Mouse (Mus musculus): Measurements from ENCODE around the gene St6galnac3. TPM values are rescaled to one million over a fixed set of nuclear protein-coding genes. Genes with fewer than 3 reads are reported as not detected.

The St6galnac3 gene
- polyA plus RNA-seq, 1 experiment from 2014 or later, result 23.2 TPM

- no peak for ATAC-seq
- no peak for DNase-seq (ENCODE audit: low spot score)
- no peaks in the 10 kb centered on the region for H3K27me3 ChIP-seq (replicated peaks; ENCODE audit: control insufficient read depth, insufficient read depth, low read length)
- no peak overlapping the region for H3K27ac ChIP-seq (ENCODE audit: low read depth, low read length)
- H3K4me3 ChIP-seq (ENCODE audit: low read depth, low read length), result no peak overlapping the region
- 64% methylated on average over 11 of the region's 11 CpGs for WGBS
- no peaks in the 10 kb centered on the region for H3K4me1 ChIP-seq (ENCODE audit: control insufficient read depth, insufficient read depth, low read length)
- H3K9ac ChIP-seq (ENCODE audit: low read length), result no peak overlapping the region
- no peaks in the 10 kb centered on the region for H3K36me3 ChIP-seq (ENCODE audit: control insufficient read depth, insufficient read depth, low read length)
- no peak overlapping the region for H3K4me2 ChIP-seq (ENCODE audit: low read length)
- H3K9me3 ChIP-seq (replicated peaks; ENCODE audit: control insufficient read depth, low read length), result no peaks in the 10 kb centered on the region
Observed at GRCm38 (mm10) chr3:153689793-153690291, 35.1 kb downstream of the St6galnac3 start.

DNA sequence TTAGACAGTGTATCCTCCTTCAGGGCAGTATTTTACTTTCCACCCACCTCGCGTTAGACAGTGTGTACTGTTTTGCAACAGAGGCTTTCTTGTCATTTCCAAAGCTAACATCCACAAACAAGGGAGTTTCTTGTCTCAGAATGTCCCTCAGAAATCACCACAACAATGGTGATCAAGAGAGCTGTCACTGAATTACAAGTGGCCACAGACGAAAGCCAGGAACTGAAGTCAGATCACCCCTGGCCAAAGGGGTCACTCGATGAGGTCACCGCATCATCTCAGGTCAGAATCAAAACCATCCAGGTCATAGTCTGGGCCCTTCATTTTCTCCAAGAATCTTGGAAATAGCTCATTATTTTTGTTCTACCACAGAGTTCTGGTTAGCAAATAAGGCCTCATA, 37.1 kb downstream of the St6galnac3 start:
- WGBS, result 85% methylated on average over 5 of the region's 5 CpGs
- Histone ChIP-seq H3K36me3 (ENCODE audit: control insufficient read depth, insufficient read depth, low read length) (no peaks in the 10 kb centered on the region), H3K27me3 (replicated peaks; ENCODE audit: control insufficient read depth, insufficient read depth, low read length) (no peaks in the 10 kb centered on the region), H3K9me3 (replicated peaks; ENCODE audit: control insufficient read depth, low read length) (no peaks in the 10 kb centered on the region), H3K4me2 (ENCODE audit: low read length) (no peak overlapping the region), H3K4me3 (ENCODE audit: low read depth, low read length) (no peak overlapping the region), H3K27ac (ENCODE audit: low read depth, low read length) (no peak overlapping the region), H3K4me1 (ENCODE audit: control insufficient read depth, insufficient read depth, low read length) (no peaks in the 10 kb centered on the region), H3K9ac (ENCODE audit: low read length) (no peak overlapping the region)
- no peak for DNase-seq (ENCODE audit: low spot score)
- no peak for ATAC-seq

DNA sequence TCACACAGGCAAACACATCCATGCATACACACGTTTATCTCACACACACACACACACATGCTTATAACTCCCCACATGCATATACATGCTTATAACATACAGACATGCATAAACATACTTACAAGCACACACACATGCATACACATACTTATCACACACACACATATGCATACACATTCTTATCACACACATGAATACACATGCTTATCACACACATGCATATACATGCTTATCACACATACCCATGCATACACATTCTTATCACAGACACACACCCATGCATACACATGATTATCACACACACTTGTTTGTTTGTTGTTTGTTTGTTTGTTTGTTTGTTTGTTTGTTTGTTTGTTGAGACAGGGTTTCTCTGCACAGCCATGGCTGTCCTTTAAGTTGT, 40.1 kb downstream of the St6galnac3 start:
- H3K27me3 ChIP-seq (replicated peaks; ENCODE audit: control insufficient read depth, insufficient read depth, low read length), result no peaks in the 10 kb centered on the region
- DNase-seq (ENCODE audit: low spot score), result no peak
- 100% methylated on average over 1 of the region's 1 CpGs for WGBS
- no peak overlapping the region for H3K9ac ChIP-seq (ENCODE audit: low read length)
- no peak overlapping the region for H3K27ac ChIP-seq (ENCODE audit: low read depth, low read length)
- ATAC-seq, result no peak
- no peaks in the 10 kb centered on the region for H3K4me1 ChIP-seq (ENCODE audit: control insufficient read depth, insufficient read depth, low read length)
- H3K9me3 ChIP-seq (replicated peaks; ENCODE audit: control insufficient read depth, low read length), result no peaks in the 10 kb centered on the region
- no peaks in the 10 kb centered on the region for H3K36me3 ChIP-seq (ENCODE audit: control insufficient read depth, insufficient read depth, low read length)
- no peak overlapping the region for H3K4me3 ChIP-seq (ENCODE audit: low read depth, low read length)
- no peak overlapping the region for H3K4me2 ChIP-seq (ENCODE audit: low read length)

DNA sequence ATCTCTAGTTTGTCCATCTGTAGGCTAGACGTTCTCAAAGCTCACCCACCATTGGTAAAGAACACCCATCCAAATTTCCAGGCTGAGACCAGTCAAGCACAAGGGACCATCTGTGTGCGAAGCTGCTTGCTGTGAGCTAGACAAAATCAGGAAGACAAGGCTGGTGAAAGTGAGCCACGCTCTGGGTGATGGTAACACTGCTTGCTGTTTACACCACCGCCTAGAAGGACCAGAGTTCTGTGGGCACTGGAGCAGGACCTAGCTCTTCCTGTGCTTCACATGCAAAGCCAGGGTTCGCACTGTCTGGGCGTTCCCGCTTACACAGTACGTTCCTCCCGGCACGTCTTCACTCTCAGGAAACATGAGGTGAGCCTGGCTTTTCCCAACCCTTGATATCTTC, 42.7 kb downstream of the St6galnac3 start:
- Histone ChIP-seq H3K36me3 (ENCODE audit: control insufficient read depth, insufficient read depth, low read length) (no peaks in the 10 kb centered on the region), H3K9ac (ENCODE audit: low read length) (no peak overlapping the region), H3K27me3 (replicated peaks; ENCODE audit: control insufficient read depth, insufficient read depth, low read length) (no peaks in the 10 kb centered on the region), H3K27ac (ENCODE audit: low read depth, low read length) (no peak overlapping the region), H3K4me2 (ENCODE audit: low read length) (no peak overlapping the region), H3K4me3 (ENCODE audit: low read depth, low read length) (no peak overlapping the region), H3K9me3 (replicated peaks; ENCODE audit: control insufficient read depth, low read length) (no peaks in the 10 kb centered on the region), H3K4me1 (ENCODE audit: control insufficient read depth, insufficient read depth, low read length) (no peaks in the 10 kb centered on the region)
- WGBS, result 97% methylated on average over 10 of the region's 10 CpGs
- DNase-seq (ENCODE audit: low spot score), result no peak
- ATAC-seq, result no peak

GRCm38 (mm10) chr3:153681720-153682119, 43.3 kb downstream of the St6galnac3 start:
- ATAC-seq, result no peak
- Histone ChIP-seq H3K4me2 (ENCODE audit: low read length) (no peak overlapping the region), H3K27me3 (replicated peaks; ENCODE audit: control insufficient read depth, insufficient read depth, low read length) (no peaks in the 10 kb centered on the region), H3K9ac (ENCODE audit: low read length) (no peak overlapping the region), H3K27ac (ENCODE audit: low read depth, low read length) (no peak overlapping the region), H3K4me3 (ENCODE audit: low read depth, low read length) (no peak overlapping the region), H3K4me1 (ENCODE audit: control insufficient read depth, insufficient read depth, low read length) (no peaks in the 10 kb centered on the region), H3K9me3 (replicated peaks; ENCODE audit: control insufficient read depth, low read length) (no peaks in the 10 kb centered on the region), H3K36me3 (ENCODE audit: control insufficient read depth, insufficient read depth, low read length) (no peaks in the 10 kb centered on the region)
- 94% methylated on average over 9 of the region's 9 CpGs for WGBS
- no peak for DNase-seq (ENCODE audit: low spot score)

DNA sequence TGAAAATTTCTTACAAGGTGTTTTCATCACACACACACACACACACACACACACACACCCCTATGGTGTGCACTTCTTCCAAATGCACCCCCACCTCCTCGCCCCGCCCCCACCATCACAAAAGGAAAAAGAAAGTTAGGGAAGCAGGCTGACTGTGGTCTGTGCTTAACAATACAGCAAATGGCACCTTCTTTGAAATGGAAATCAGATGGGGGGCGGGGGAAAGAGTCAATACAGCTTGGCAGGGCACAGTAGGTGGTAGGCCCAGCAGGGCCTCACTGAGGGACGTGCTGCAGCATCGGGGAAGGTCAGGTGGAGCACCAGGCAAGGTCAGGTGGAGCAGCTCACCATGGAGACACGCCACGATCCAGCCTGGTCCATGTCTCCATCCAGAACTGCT, 49.1 kb downstream of the St6galnac3 start:
- H3K36me3 ChIP-seq (ENCODE audit: control insufficient read depth, insufficient read depth, low read length), result no peaks in the 10 kb centered on the region
- no peak overlapping the region for H3K9ac ChIP-seq (ENCODE audit: low read length)
- DNase-seq (ENCODE audit: low spot score) (peak; percentile 41), ATAC-seq (peak; percentile 68)
- 4% methylated on average over 7 of the region's 7 CpGs for WGBS
- H3K9me3 ChIP-seq (replicated peaks; ENCODE audit: control insufficient read depth, low read length), result no peaks in the 10 kb centered on the region
- no peak overlapping the region for H3K4me2 ChIP-seq (ENCODE audit: low read length)
- no peaks in the 10 kb centered on the region for H3K27me3 ChIP-seq (replicated peaks; ENCODE audit: control insufficient read depth, insufficient read depth, low read length)
- H3K27ac ChIP-seq (ENCODE audit: low read depth, low read length), result no peak overlapping the region
- peaks cover 6% of the 10 kb centered on the region; the same call in 1 of the 2 replicates for H3K4me1 ChIP-seq (ENCODE audit: control insufficient read depth, insufficient read depth, low read length)
- no peak overlapping the region for H3K4me3 ChIP-seq (ENCODE audit: low read depth, low read length)

DNA sequence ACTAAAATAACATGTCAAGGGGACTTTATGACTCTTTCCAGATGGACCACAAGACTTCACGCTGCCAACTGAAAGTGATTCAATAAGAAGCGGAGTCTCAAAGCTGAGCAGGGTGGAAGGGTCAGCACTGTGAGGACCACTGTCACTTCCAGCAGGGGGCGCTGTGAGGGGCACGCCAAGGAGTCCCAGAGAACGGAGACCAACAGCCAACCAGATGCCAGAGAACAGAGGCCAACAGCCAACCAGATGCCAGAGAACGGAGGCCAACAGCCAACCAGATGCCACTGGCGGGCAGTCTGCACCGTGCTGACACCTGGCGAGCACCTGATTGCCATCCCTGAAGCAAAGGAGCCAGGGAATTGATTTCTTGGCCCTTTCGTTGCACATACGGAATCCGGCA, 49.9 kb downstream of the St6galnac3 start:
- DNase-seq (ENCODE audit: low spot score) (no peak), ATAC-seq (peak; percentile 31)
- Histone ChIP-seq H3K4me3 (ENCODE audit: low read depth, low read length) (no peak overlapping the region), H3K36me3 (ENCODE audit: control insufficient read depth, insufficient read depth, low read length) (no peaks in the 10 kb centered on the region), H3K4me2 (ENCODE audit: low read length) (no peak overlapping the region), H3K27ac (ENCODE audit: low read depth, low read length) (no peak overlapping the region), H3K9me3 (replicated peaks; ENCODE audit: control insufficient read depth, low read length) (no peaks in the 10 kb centered on the region), H3K27me3 (replicated peaks; ENCODE audit: control insufficient read depth, insufficient read depth, low read length) (no peaks in the 10 kb centered on the region), H3K4me1 (ENCODE audit: control insufficient read depth, insufficient read depth, low read length) (peaks cover 6% of the 10 kb centered on the region; the same call in 1 of the 2 replicates), H3K9ac (ENCODE audit: low read length) (no peak overlapping the region)
- WGBS, result 27% methylated on average over 12 of the region's 12 CpGs

GRCm38 (mm10) chr3:153674359-153674758, 50.6 kb downstream of the St6galnac3 start:
- 85% methylated on average over 8 of the region's 8 CpGs for WGBS
- H3K9ac ChIP-seq (ENCODE audit: low read length), result no peak overlapping the region
- no peak for ATAC-seq
- DNase-seq (ENCODE audit: low spot score), result no peak
- H3K9me3 ChIP-seq (replicated peaks; ENCODE audit: control insufficient read depth, low read length), result no peaks in the 10 kb centered on the region
- no peaks in the 10 kb centered on the region for H3K27me3 ChIP-seq (replicated peaks; ENCODE audit: control insufficient read depth, insufficient read depth, low read length)
- H3K4me1 ChIP-seq (ENCODE audit: control insufficient read depth, insufficient read depth, low read length), result peaks cover 6% of the 10 kb centered on the region; the same call in 1 of the 2 replicates
- no peak overlapping the region for H3K4me3 ChIP-seq (ENCODE audit: low read depth, low read length)
- no peak overlapping the region for H3K4me2 ChIP-seq (ENCODE audit: low read length)
- no peak overlapping the region for H3K27ac ChIP-seq (ENCODE audit: low read depth, low read length)
- H3K36me3 ChIP-seq (ENCODE audit: control insufficient read depth, insufficient read depth, low read length), result no peaks in the 10 kb centered on the region

- Histone ChIP-seq H3K27ac (ENCODE audit: low read depth, low read length) (no peak overlapping the region), H3K4me1 (ENCODE audit: control insufficient read depth, insufficient read depth, low read length) (peaks cover 6% of the 10 kb centered on the region; the same call in 1 of the 2 replicates), H3K9me3 (replicated peaks; ENCODE audit: control insufficient read depth, low read length) (no peaks in the 10 kb centered on the region), H3K9ac (ENCODE audit: low read length) (no peak overlapping the region), H3K4me3 (ENCODE audit: low read depth, low read length) (no peak overlapping the region), H3K36me3 (ENCODE audit: control insufficient read depth, insufficient read depth, low read length) (no peaks in the 10 kb centered on the region), H3K27me3 (replicated peaks; ENCODE audit: control insufficient read depth, insufficient read depth, low read length) (no peaks in the 10 kb centered on the region), H3K4me2 (ENCODE audit: low read length) (no peak overlapping the region)
- ATAC-seq (no peak), DNase-seq (ENCODE audit: low spot score) (no peak)
- 89% methylated on average over 12 of the region's 12 CpGs for WGBS
Observed at GRCm38 (mm10) chr3:153673451-153673850, 51.5 kb downstream of the St6galnac3 start.

Data from forebrain, embryonic 14.5 days (tissue).